Mouse (Mus musculus) CD4-positive, CD25-positive, alpha-beta regulatory T cell, adult 4 months (primary cell): ENCODE results near the gene Acd. TPM values are rescaled to one million over a fixed set of nuclear protein-coding genes. Genes with fewer than 3 reads are reported as not detected.

Source experiments
- polyA plus RNA-seq, 2 experiments: library from polyadenylated mRNA; unstranded; fragments of 100-300 nt; shearing (Covaris generic); gene quantifications; one replicate each; pipeline ENCODE4 v1.2.1; 2017

The Acd gene
- polyA plus RNA-seq, 2 experiments from 2014 or later = 70.0 to 102 TPM

Other genes starting within 250 kb of the Acd start
- gene Tppp3, start 229.6 kb downstream of the Acd start, polyA plus RNA-seq = 1 to 10 TPM; 1.2 to 1.4 TPM
- gene Zdhhc1, start 204.2 kb downstream of the Acd start, polyA plus RNA-seq = 1 to 10 TPM in 1 of 2 experiments, under 1 TPM in 1; 0.97 to 1.5 TPM
- gene Hsd11b2, start 182.3 kb downstream of the Acd start, polyA plus RNA-seq = not detected
- gene Atp6v0d1, start 135.1 kb downstream of the Acd start, polyA plus RNA-seq = 10 to 100 TPM; 33.7 to 36.8 TPM
- 10 to 100 TPM in 1 of 2 experiments, 1 to 10 TPM in 1; 7.8 to 12.6 TPM for gene Ripor1, start 95.8 kb downstream of the Acd start, polyA plus RNA-seq
- gene Ctcf, start 64.5 kb downstream of the Acd start, polyA plus RNA-seq = 10 to 100 TPM; 53.5 to 69.1 TPM
- gene Agrp, start 63.7 kb downstream of the Acd start, polyA plus RNA-seq = 1 to 10 TPM in 1 of 2 experiments, under 1 TPM in 1; 0.99 to 2.3 TPM
- 1 to 10 TPM; 5.0 to 8.1 TPM for gene Carmil2, start 14.8 kb downstream of the Acd start, polyA plus RNA-seq
- gene Pard6a, start within 50 bp of the Acd start, polyA plus RNA-seq = 10 to 100 TPM; 10.1 to 13.9 TPM
- gene 4933405L10Rik, start 6.6 kb upstream of the Acd start, polyA plus RNA-seq = not detected
- gene Enkd1, start 7.1 kb upstream of the Acd start, polyA plus RNA-seq = 1 to 10 TPM; 2.7 to 2.8 TPM
- gene Gfod2, start 57.6 kb upstream of the Acd start, polyA plus RNA-seq = 1 to 10 TPM; 2.6 to 3.7 TPM
- 1 to 10 TPM; 7.6 to 10.0 TPM for gene Ranbp10, start 126.2 kb upstream of the Acd start, polyA plus RNA-seq
- under 1 TPM in 1 of 2 experiments, not detected in 1; 0.19 TPM for gene Tsnaxip1, start 126.6 kb upstream of the Acd start, polyA plus RNA-seq
- 10 to 100 TPM; 14.1 to 23.3 TPM for gene Cenpt, start 152.2 kb upstream of the Acd start, polyA plus RNA-seq
- gene Thap11, start 154.0 kb upstream of the Acd start, polyA plus RNA-seq = 1 to 10 TPM; 4.5 to 6.0 TPM
- 10 to 100 TPM in 1 of 2 experiments, 1 to 10 TPM in 1; 9.9 to 48.7 TPM for gene Nutf2, start 159.5 kb upstream of the Acd start, polyA plus RNA-seq
- gene Edc4, start 179.8 kb upstream of the Acd start, polyA plus RNA-seq = 10 to 100 TPM; 30.2 to 66.0 TPM
- 1 to 10 TPM in 1 of 2 experiments, not detected in 1; 1.5 TPM for gene Nrn1l, start 192.5 kb upstream of the Acd start, polyA plus RNA-seq
- gene Pskh1, start 199.3 kb upstream of the Acd start, polyA plus RNA-seq = 10 to 100 TPM; 10.6 to 18.1 TPM
- 1 to 10 TPM; 1.6 to 3.6 TPM for gene Ctrl, start 232.8 kb upstream of the Acd start, polyA plus RNA-seq
- gene Psmb10, start 237.3 kb upstream of the Acd start, polyA plus RNA-seq = 100 to 1,000 TPM; 339 to 391 TPM
- gene Lcat, start 242.3 kb upstream of the Acd start, polyA plus RNA-seq = under 1 TPM in 1 of 2 experiments, not detected in 1; 0.40 TPM